Mouse (Mus musculus): ENCODE data around the gene Olfr1443.
"Not testable (repeated sequence)": the region's sequence is repeated elsewhere in the genome, so short reads cannot be mapped to it uniquely, and the experiment has no call there.

Olfr1443 gene

GRCm38 (mm10) chr19:12677812-12678211 is at the start of gene Olfr1443:
Gene Olfr1443, plus strand, starts transcription at chr19:12678112.
- no peak for DNase-seq (ENCODE audit: low read depth, low spot score)

DNA sequence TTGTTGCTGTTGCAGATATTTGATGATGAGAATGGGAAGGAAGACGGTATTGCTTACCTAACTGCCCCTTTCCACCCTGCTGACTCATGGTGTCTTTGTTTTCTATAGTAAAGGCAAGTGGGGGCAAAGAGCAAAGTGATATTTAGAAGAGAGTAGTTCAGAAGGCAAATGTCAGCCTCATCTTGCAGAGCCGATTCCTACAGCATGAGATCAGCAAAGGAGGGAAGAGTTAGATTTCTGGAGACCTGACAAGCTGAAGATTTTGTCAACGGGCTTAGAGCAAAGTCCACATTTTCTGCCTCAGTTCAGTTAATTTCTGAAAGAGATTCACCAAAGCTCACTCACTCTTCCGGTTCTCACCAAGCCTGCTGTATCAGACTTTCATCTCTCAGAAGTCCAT is 44.7 kb upstream of the Olfr1443 start, which contains the start of gene Glyat:
Gene Glyat (plus strand): TSS at position 133 of the 400 bp plus-strand sequence.
- DNase-seq (ENCODE audit: low read depth, low spot score), result no peak

DNA sequence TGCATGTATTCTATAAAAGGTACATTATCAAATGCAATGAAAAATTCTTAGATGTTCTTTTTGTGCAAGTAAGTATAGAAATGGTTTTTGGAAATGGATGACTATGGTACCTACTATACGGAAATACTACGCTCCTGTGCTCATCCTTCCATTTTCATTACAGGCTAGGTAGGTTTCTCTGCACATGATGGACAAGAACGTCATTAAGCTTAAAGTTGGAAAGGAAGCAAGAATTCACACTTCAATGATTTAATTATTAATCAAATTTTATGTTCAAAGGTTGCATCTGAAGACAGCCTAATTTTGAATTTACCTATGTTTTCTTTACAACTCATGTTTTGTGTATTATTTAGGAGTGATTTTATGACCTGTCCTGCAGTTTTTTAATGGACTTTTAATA is 43.7 kb upstream of the Olfr1443 start:
- DNase-seq (ENCODE audit: low read depth, low spot score), result no peak

- DNase-seq (ENCODE audit: low read depth, low spot score), result no peak
Measured at GRCm38 (mm10) chr19:12634963-12635362, 42.9 kb upstream of the Olfr1443 start.

DNA sequence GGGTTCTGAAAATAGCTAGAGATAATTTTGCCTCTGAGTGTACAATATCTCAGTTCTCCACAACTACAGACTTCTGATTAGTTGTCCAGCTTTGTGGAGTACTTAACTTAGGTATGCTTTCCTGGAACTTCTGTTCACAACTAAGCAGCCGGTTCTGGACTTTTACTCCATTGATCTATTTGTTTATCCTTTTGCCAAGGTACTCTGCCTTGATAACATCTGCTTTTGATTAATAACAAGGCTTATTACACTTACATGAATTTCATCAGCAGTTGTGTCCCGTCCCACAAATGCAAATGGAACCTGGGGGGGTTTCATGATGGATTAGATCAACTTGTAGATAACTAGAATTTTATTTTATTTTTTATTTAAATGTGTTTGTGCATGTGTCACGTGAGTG is 41.0 kb upstream of the Olfr1443 start:
- no peak for DNase-seq (ENCODE audit: low read depth, low spot score)

GRCm38 (mm10) chr19:12638049-12638448 is 39.9 kb upstream of the Olfr1443 start:
- no peak for DNase-seq (ENCODE audit: low read depth, low spot score)

GRCm38 (mm10) chr19:12649511-12649910 is 28.4 kb upstream of the Olfr1443 start:
- DNase-seq (ENCODE audit: low read depth, low spot score), result no peak

- no peak for DNase-seq (ENCODE audit: low read depth, low spot score)
Measured at GRCm38 (mm10) chr19:12666156-12666555, 11.8 kb upstream of the Olfr1443 start.

DNA sequence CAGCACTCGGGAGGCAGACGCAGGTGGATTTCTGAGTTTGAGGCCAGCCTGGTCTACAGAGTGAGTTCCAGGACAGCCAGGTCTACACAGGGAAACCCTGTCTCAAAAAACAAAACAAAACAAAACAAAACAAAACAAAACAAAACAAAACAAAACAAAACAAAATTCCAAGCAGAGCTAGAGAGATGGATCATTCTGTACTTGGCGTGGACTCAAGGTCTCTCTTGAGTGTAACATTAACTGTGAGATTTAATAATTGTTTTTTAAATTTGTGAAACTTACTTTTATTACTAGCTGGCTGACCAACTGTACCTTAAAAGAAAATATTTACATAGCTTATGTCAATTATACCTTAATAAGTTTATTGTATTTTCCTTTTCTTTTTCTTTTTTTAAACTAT is 9.3 kb upstream of the Olfr1443 start:
- DNase-seq (ENCODE audit: low read depth, low spot score), result not testable (repeated sequence)

- no peak for DNase-seq (ENCODE audit: low read depth, low spot score)
Measured at GRCm38 (mm10) chr19:12670139-12670538, 7.8 kb upstream of the Olfr1443 start, which contains the start of gene Olfr1442. Gene Olfr1442, plus strand, starts transcription at chr19:12670439.

DNA sequence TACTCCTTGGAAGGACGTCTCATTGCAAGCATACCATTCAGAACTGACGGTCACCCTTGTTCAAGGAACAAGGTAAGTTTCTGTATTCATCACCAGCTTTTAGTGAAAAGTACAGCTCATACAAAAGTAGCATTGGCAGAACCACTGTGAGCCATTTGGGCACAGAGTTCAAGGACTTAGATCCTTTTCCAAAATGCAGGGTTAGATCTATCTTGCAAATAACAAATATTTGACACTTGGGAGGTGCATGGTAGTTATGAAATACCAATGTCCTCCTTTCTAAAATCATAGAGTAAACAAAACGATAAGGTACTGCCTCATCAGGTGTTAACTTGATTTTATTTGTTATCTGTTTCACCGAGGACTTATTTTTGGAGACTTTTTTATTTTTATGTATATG is 6.9 kb upstream of the Olfr1443 start:
- no peak for DNase-seq (ENCODE audit: low read depth, low spot score)

- no peak for DNase-seq (ENCODE audit: low read depth, low spot score)
Measured at GRCm38 (mm10) chr19:12684638-12685037, 6.7 kb downstream of the Olfr1443 start.

- no peak for DNase-seq (ENCODE audit: low read depth, low spot score)
Measured at GRCm38 (mm10) chr19:12685231-12685630, 7.3 kb downstream of the Olfr1443 start.

DNA sequence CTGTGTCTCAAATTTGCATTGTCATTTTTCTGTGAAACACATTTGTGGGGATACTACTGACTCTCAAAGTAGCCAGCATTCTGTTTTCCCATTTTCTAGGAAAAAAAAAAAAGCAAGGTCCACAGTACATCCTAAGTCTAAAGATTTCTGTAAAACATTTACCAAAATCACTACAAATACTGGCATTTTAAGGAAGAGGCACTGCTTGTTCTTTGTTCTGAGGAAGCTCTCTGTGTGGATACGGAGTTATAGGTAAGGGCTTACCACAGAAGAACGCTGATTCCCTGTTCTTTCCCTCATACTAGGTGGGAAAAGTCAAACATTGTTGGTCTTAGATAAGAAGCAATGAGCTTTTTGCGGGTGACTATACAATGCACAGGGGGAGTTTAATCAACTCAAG is 17.7 kb downstream of the Olfr1443 start, which contains the start of gene Keg1:
Gene Keg1 (plus strand): TSS at position 197 of the 400 bp plus-strand sequence.
- DNase-seq (ENCODE audit: low read depth, low spot score), result no peak

GRCm38 (mm10) chr19:12696221-12696620 is 18.3 kb downstream of the Olfr1443 start:
- no peak for DNase-seq (ENCODE audit: low read depth, low spot score)

DNA sequence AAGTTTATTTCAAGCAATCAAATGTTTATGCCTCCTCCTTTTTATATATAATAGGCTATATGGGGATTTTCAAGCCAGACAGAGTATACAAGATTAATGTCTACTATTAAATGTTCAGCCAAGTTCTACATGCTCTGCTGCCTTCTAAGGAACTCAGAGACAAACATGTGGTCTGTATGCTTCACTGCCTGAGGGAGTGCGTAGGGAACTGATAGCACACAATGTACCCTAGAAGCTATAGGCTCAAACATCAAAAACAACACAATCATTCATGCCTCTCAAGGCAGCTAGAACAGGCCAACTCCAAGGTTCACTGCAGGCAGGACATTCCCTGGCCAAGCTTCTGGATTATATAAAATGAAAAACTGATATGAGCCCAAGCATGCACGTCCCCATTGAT is 30.5 kb downstream of the Olfr1443 start:
- no peak for DNase-seq (ENCODE audit: low read depth, low spot score)

GRCm38 (mm10) chr19:12708986-12709385 is 31.1 kb downstream of the Olfr1443 start:
- DNase-seq (ENCODE audit: low read depth, low spot score), result no peak

DNA sequence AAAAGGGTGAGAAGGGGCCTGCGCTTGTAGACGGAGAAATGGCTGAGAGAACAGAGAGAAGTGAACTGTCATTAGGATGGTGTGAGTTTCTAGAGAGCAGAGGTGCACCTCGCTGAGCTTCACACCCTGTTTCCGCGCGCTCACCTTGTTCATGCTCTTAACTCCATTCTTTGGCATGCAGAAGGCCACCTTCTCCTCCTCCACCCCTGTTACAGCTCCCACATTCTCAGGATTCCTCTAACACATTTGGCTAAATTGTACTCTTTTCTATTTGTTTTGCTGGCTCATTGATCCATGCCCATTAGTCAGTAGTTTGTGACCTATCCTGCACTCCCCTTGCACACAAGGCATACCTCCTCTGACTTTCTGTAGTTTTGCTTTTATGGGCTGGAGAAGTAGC is 41.3 kb downstream of the Olfr1443 start:
- no peak for DNase-seq (ENCODE audit: low read depth, low spot score)

DNA sequence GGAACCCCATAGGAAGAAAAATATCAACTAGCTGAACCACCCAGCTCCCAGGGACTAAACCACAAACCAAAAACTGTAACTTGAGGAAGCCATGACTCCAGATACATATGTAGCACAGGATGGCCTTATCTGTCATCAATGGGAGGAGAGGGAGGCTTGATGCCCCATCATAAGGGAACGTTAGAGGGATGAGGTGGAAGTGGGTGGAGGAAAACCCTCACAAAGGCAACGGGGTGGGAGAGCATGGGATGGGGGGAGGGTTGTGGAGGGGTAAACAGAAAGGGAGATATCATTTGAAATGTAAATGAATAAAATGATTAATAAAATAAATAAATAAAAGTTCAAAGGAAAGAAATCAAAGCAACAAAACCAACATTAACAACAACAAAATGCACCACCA is 42.6 kb downstream of the Olfr1443 start:
- no peak for DNase-seq (ENCODE audit: low read depth, low spot score)

- DNase-seq (ENCODE audit: low read depth, low spot score), result not testable (repeated sequence)
Measured at GRCm38 (mm10) chr19:12720919-12721318, 43.0 kb downstream of the Olfr1443 start.

DNA sequence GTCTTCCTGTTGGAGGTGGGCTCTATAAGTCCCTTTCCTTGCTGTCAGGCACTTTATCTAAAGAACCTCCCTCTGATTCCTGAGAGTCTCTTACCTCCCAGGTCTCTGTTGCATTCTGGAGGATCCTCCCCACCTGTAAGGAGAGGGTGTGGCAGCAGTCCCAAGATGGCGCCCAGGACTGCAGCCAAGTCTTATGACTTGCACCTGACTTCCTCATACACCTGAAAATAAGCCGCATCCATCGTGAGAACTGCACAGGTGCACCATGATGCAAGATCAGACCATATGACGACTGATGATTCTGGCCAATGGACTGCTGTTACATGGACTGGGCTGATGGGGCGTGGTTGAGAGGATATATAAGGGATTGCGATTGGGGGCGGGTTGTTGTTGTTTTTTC is 43.7 kb downstream of the Olfr1443 start:
- DNase-seq (ENCODE audit: low read depth, low spot score), result not testable (repeated sequence)

DNA sequence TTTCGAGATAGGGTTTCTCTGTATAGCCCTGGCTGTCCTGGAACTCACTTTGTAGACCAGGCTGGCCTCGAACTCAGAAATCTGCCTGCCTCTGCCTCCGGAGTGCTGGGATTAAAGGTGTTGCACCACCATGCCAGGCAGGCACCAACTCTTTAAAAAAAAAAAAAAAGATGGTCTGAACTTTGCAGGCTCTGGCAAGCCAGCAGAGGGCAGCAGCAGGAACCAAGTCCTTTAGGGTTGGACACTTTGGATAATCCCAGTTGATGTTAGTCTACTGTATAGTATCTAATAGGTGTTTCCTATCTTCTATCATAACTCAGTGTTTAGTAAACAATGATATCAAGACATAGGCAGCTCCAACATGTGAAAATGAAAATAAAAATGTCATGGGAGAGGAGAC is 44.4 kb downstream of the Olfr1443 start:
- DNase-seq (ENCODE audit: low read depth, low spot score), result no peak

DNA sequence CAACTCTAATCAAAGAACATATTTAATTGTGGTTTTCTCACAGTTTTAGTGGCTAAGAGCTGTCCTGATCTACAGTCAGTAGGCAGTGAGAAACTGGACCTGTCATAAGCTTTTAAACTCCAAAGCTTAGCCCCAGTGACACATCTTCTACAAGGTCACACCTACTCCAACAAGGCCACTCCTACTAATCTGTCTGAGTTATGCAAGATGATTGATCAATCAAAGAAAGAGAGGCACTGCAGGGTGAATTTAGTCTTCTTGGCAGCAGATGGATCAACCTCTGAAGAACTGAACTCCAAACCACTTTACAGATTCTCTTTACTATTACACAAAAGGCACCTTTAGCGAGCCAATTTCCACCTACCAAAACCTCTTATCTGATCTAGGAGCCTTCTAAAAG is 47.9 kb downstream of the Olfr1443 start:
- no peak for DNase-seq (ENCODE audit: low read depth, low spot score)

- DNase-seq (ENCODE audit: low read depth, low spot score), result no peak
Measured at GRCm38 (mm10) chr19:12731036-12731435, 53.1 kb downstream of the Olfr1443 start.
